Mouse (Mus musculus) G1E (cell line): Measurements from ENCODE around the gene Taf11.

ENCODE experiments used
- CTCF ChIP-seq: IDR thresholded peaks from 2 replicates; pipeline ENCODE4 v1.5.1; 2012; ENCODE audit warnings: low read depth, low read length, inconsistent platforms, mixed read lengths
- GATA1 ChIP-seq: IDR thresholded peaks from 2 replicates; pipeline ENCODE4 v1.6.1; 2012; ENCODE audit warnings: borderline replicate concordance, low read length, inconsistent platforms, mixed read lengths
- GATA2 ChIP-seq: IDR thresholded peaks from 2 replicates; pipeline ENCODE4 v1.6.1; 2012; ENCODE audit warnings: low read depth, low read length, inconsistent platforms, borderline replicate concordance
- TAL1 ChIP-seq: conservative IDR thresholded peaks from 2 replicates; pipeline ENCODE4 v1.6.1; 2012; ENCODE audit warnings: low read depth, low read length, inconsistent platforms, mixed read lengths

- TF ChIP-seq CTCF, result no peak
- no peak for TF ChIP-seq GATA1
- no peak for TF ChIP-seq TAL1
- TF ChIP-seq GATA2, result no peak
Measured at GRCm38 (mm10) chr17:27866737-27867136, 42.9 kb downstream of the Taf11 start.
